Mouse (Mus musculus) T-helper 2 cell (primary cell): ENCODE measurements around the gene Nuf2.

ENCODE experiments used
- in situ Hi-C: fragments of 300-600 bp; cut with MboI, MseI; formaldehyde crosslinking; loops from one replicate; pipeline ENCODE4 v1.15.1; 2025; ENCODE audit warnings: high pct_unique_total_duplicates

Gene Nuf2

DNA sequence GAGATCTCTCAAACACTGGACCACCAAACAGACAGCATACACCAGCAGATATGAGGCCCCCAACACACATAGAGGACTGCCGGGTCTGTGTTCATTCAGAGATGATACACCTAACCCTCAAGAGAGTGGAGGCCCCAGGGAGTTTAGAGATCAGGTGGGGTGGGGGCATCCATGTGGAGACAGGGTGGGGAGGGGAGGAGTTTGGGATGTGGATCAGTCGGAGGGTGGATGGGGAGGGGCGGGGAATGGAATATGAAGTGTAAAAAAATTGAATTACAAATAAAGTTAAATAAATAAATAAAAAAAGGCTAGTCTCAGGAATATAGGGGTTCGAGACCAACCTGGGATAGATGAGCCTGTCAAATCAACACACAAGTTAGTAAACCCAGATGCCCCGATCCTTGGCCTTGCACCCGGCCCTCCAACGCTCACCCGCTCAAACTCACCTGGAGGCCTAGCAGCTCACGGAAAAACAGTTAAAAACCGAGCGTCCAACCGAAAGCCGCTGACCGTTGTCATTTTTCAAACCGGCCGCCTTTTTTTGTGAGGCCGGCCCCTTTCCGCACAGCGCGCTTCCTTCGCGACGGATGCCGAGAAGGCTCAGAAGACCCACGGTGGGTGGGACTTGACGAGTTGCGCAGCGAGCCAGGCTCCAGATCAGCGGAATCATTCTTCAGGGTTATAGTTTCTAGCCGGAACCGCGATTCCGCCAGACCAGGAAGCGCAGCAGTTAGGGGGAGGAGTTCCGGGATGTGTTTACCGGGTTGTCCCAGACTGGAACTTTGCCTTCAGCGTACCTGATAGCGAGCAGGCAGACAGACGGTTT, at the start of gene Nuf2:
Gene Nuf2, minus strand, starts transcription at position 589 of the 826 bp plus-strand sequence.
- in situ Hi-C loops, result loop anchor here (5.0 to 25.0 kb wide), 2 partner anchors 391 to 606 kb away; no protein-coding TSS in a partner anchor

DNA sequence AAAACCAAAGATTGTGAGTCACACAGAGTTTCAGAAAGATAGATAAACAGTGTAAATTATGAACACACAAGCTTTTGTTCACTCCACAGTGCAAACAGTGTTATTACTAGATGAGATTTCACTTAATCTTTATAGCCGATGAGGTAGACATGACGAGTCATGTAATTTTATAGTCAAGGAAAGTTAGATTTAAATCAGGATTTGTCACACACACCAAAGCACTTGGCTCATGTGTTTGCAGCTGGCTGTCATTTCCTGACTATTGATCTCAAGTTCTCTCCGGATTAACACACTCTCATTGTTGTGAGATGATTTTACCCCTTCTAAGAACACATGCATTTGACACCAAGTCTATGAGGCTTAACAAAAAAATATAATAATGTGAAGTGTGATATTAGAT, 48.3 kb upstream of the Nuf2 start:
- in situ Hi-C loops, result no loop called here

DNA sequence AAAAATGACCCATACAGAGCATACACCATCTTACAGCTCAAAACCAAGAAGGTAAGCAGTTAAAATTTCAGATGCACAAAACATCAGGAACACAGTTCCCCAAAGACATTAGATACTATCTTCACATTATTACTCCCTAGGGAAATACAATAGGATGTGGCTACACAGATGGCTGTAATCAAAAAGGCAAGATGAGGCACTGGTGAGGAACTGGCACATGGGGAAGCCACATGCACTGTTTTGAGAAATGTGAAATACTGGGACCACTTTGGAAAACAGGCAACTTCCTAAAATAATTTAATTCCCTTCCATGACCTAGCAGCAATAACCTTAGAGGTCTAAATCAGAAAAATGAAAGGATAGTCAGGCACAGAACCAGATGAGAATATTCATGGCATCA, 42.9 kb upstream of the Nuf2 start:
- in situ Hi-C loops, result no loop called here

DNA sequence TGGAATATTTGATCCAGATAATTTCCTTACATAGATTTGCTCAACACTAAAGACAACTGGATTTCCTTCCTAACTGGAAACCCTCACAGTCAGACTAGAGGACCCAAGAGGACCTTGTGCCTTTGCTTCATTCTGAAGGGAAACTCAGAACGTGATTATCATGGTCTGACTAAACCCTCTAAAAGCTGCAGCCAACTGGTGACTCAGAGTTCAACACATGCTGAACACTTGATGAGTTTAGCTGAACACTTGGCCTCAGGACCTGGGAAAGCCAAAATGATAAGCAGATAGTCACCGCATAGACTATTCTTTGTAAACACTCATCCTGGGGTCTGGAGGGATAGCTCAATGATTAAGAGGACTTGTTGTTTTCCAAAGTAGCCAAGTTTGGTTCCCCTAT, 24.4 kb upstream of the Nuf2 start:
- in situ Hi-C loops, result no loop called here

DNA sequence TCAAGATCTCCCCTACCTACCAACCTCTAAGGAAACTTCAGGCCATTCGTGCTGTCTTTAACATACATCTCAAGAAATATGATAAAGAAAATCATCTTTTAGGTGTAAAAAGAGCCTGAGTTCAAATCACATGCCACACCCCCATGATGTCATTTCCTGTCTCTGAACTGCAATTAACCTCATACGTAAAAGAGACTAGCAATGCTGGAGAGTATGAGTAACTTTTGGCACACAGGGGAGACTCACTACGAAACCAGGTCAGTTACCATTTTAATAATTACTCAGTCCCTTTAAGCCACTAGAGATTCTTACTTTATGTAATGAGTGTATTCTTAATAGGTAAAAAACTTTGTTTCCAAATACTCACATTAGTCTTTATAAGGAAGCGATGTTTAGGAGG, 23.8 kb upstream of the Nuf2 start:
- in situ Hi-C loops, result no loop called here

DNA sequence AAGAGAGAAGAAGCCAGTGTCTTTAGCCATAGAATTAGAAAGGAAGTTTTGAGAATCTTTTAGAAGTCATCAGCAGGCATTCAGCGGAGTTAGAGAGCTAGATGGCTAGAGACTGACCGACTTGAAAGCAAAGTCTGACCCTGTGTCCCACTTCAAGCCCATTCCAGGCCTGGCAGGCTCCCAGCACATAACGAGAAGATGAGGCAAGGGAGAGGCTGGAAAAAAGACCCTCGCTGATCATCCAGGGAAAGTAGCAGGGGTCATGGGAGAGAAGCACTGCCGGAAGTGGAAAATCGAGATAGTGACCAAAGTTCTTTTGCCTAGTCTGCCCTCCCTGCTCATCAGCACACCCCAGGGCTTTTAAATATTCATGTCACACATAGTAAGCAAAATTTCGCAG, 22.2 kb upstream of the Nuf2 start:
- in situ Hi-C loops, result no loop called here

DNA sequence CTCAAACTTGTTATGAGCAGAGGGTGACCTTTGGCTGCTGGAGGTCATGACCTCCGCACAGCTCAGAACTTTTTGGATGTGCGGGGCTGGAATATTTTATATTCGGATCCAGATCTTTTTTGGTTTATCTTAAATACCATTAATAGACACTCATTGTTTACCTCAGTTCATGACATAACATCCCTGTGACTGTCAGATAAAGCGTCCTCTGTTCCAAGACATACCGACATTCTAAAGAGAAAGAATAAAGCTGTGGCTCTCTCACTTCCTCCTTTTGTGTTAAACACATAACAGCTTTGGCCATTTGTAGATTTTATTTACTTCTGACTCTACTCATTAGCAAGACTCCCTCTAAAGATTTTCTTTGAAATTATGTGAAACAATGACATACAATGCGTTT, 9.2 kb upstream of the Nuf2 start:
- in situ Hi-C loops, result loop anchor here (25.0 kb wide), 1 partner anchor 597 kb away; no protein-coding TSS in a partner anchor

DNA sequence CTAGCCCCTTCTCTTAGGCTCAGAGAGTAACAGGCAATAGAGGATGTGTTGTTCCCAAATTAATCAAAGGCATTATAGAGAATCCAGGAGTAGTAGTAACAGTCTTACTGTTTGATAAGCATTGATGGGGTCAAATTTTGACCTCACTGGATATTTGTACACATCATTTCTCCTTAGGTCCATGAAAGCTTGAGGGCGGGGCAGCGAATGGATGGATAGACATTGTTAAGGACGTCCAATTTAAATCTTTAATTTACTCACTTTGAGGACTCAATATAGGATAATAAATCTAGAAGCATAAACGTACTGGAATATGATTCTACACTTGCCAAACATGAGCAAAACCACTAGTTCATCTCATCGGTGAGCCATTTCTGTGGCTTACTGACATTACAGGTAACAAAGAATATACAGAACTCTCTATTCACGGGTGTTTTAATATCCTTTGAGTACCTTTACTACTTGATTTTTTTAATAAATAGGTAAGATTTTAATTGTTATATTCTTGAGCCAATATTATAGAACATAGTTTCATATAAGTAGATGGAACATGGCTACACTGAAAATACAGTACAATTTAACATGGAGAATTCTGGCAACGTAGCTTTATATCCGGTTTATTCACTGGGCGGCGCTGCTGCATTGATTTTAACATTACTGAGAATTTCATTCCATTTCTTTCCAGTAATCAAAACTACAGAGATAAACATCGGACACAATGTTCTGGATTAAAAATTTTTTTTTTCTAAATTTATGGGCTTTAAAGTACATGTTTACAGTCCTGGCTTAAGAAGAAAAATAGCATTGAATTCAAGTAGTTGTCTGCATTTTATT, 655 bp upstream of the Nuf2 start:
- in situ Hi-C loops, result loop anchor here (5.0 to 25.0 kb wide), 2 partner anchors 390 to 605 kb away; no protein-coding TSS in a partner anchor

DNA sequence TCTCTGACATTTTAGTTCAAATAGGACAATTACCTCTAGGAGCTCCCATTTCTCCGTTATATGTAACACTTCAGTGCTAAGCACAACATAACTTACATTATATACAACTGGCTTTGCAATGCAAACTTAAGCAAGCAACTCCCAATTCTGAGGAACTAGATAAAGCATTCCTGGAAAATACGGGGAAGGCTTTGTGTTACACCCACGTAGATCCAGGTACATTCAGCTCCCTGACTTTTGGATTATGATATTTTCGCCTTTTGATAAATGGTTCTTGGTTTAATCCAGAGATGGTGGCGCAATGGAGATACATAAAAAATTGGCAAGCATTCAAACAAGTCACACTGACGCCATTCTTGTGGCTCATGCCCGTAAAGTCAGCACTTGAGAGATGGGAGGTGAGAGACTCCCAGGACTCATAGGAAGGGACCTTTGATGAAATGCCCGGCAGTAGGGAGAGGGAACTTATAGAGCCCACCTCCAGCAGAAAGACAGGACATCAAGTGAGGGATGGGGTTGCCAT, 1.2 kb downstream of the Nuf2 start:
- in situ Hi-C loops, result loop anchor here (5.0 to 25.0 kb wide), 2 partner anchors 392 to 607 kb away; no protein-coding TSS in a partner anchor

DNA sequence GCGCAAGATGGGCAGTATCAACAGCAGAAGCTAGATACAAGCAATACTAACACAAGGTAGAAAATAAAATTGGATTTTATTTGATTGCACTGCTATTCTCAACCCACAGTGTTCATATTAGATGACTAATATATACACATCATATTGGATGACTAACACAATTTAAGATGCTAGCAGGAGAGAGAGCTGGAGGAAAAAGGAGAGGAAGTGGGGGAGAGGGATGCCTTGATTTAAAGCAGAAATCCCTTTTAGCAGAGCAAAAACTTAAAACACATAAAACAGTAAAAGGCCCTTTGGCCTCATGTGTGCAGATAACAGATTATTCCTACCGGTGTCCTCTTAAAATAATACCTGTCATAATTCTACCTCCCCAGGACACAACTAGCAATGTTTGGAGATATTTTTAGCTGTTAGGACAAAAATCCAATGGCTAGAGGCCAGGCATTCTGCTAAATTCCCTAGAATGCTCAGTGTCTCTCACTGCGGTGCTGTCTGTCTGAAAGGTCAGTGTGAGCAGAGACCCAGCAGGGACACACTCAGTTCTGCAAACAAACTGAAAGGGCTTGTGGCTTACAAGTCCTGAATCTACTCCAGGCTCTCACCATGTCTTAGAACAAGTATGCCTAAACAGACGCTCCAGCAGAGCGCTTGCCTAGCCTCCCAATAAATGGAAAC, 5.1 kb downstream of the Nuf2 start:
- in situ Hi-C loops, result loop anchor here (25.0 kb wide), 1 partner anchor 611 kb away; no protein-coding TSS in a partner anchor

DNA sequence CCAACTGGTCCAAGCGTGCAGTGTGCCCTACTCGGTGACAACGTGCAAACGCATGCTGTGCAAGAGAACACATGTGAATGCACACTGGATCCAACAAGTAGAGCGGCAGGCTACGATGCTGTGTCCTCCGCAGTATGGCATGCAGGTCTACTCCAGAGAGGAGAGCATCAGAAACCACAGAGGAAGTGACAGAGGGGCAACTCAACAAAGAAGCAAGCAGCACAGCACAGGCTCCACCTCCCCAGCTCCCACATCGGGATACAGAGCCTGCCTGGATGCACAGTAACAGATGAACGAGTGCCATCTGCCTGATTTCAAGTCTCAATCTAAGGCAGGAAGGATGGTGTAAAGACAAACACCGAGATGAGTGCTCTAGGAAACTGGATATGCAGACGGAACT, 11.9 kb downstream of the Nuf2 start:
- in situ Hi-C loops, result loop anchor here (25.0 kb wide), 1 partner anchor 1068 kb away; the partner anchor contains the start of gene Nos1ap

DNA sequence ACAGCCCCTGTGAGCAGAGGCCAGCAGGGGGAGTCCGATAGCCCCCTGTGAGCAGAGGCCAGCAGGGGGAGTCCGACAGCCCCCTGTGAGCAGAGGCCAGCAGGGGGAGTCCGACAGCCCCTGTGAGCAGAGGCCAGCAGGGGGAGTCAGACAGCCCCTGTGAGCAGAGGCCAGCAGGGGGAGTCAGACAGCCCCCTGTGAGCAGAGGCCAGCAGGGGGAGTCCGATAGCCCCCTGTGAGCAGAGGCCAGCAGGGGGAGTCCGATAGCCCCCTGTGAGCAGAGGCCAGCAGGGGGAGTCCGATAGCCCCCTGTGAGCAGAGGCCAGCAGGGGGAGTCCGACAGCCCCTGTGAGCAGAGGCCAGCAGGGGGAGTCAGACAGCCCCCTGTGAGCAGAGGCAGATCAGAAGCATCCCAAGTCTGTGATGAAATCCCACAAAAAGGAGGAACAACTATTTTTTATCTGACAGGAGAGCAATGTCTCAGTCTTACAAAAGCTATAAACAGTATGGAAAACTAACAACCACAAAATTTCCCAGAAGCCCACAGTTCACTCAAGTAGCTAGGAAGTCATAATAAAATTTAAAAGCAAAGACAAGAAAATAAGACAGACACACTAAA, 13.3 kb downstream of the Nuf2 start:
- in situ Hi-C loops, result loop anchor here (25.0 kb wide), 1 partner anchor 1069 kb away; the partner anchor contains the start of gene Nos1ap

DNA sequence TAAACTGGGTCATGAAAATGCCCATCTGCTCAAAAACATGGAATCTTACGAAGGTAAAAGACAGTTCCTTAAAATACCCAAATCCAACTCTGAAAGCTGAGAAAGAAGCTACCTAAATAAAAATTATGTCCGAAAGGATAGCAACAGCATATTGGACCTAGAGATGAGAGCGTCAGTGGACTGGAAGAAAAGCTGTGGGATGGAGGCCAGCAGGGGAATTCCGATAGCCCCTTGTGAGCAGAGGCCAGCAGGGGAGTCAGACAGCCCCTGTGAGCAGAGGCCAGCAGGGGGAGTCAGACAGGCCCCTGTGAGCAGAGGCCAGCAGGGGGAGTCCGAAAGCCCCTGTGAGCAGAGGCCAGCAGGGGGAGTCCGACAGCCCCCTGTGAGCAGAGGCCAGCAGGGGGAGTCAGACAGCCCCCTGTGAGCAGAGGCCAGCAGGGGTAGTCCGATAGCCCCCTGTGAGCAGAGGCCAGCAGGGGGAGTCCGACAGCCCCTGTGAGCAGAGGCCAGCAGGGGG, 13.8 kb downstream of the Nuf2 start:
- in situ Hi-C loops, result loop anchor here (25.0 kb wide), 1 partner anchor 1070 kb away; the partner anchor contains the start of gene Nos1ap

DNA sequence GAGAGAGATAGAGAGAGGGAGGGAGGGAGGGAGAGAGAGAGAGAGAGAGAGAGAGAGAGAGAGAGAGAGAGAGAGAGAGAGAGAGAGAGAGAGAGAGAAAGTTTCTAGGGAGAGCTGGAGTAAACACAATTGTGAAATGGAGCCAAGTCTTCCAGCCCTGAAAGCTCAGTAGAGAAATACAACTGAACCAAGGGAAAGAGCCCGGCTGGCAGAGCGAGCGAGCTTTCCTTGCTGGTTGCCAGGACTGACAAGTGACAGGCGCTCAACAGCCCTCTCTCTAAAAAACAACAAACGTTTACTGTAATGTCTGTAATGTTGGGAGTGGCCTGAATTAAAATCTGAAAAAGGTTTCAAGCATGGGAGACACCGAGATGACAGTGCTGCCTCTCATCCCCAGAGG, 24.9 kb downstream of the Nuf2 start:
- in situ Hi-C loops, result loop anchor here (25.0 kb wide), 1 partner anchor 1081 kb away; the partner anchor contains the start of gene Nos1ap

DNA sequence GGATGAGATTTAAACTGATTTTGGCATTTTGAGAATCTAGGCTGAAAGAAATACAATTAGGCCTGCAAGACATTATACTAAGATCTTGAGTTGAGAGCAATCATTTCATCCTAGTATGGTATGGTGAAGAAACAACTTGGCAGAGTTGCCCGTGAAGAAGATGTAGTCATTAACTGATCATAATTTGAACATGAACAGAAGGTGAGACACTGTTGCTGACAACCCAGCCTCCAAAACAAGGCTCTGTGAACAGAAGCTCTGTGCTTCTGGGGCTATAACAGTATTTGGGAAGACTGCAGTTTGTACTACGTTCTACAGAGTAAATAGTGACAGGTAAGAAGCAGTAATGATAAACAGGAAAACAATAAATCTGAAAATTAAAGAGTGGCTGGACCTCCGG, 28.4 kb downstream of the Nuf2 start:
- in situ Hi-C loops, result loop anchor here (25.0 kb wide), 1 partner anchor 1084 kb away; the partner anchor contains the start of gene Nos1ap

DNA sequence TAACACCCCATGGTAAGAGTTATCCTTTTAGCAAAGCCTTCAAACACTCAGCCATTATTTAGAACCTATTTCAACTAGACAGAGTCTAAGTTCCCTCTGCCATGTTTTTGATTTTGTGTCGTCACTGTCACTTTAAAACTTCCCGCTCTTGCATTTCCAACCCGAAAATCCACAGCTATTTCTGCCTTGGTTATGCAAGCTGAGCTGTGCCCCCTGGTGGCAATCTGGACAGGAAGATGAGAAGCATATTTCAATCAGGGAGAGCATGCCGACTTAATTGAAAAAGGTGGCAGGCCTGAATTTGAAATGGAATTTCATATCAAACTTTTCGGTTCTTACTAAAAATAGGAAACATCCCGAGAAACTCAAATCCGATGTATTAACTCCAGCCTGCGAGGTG, 35.6 kb downstream of the Nuf2 start:
- in situ Hi-C loops, result no loop called here

DNA sequence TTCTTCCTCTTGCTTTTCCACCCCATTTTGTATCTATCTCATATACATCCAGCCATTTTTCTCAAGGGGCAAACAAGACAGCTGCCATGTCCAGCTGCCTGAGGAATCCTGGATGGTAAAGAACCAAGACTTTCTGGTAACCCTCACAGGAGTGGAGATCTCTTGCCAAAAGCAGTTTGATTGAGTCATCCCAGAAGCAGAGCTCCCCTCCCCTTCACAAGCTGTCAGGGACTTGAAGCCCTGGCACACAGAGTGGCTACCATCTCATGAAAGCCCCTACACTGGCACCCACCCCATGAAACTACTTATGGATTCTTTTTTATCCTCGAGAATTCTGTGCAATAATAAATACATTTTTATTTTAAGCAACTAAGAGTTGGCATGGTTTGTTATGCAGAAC, 39.7 kb downstream of the Nuf2 start:
- in situ Hi-C loops, result no loop called here

DNA sequence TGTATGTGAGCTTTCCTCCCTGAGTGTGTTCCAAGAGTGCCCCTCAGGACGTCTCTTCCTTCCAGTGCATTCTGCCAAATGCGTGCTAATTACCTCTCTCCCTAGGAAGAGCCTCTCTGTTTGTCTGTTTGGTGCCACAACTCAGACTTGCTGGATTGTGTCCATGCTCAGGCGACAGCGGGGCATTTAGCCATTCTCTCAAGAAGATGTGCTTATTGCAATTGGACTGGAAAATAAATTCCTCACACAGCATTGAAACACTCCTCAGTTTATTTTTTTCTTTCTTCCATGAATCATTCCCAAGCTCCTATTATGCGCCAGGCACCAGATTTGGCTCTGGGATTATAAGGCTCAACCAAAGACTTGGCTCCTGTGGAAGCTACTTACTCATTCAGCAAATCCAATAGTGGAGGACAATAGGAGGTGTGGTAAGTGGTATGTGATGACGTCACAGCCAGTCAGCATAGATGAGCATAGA, 45.8 kb downstream of the Nuf2 start:
- in situ Hi-C loops, result no loop called here

DNA sequence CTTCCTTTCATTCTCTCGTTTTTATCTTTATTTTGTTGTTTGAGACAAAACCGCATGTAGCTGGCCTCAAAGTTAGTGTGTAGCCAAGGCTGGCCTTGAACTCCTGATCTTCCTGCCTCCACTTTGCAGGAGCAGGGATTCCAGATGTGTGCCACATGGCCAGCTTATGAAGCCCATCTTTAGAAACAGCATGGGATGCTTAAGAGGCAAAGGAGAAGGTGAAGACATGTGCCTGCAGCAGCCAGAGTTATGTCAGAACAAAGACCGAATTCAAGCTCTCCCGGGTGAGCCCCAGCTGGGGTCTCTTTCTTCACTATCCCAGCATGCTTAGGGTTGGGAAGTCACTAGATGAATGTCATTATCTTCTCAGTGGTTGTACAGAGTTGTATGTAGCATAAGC, 46.7 kb downstream of the Nuf2 start:
- in situ Hi-C loops, result no loop called here

DNA sequence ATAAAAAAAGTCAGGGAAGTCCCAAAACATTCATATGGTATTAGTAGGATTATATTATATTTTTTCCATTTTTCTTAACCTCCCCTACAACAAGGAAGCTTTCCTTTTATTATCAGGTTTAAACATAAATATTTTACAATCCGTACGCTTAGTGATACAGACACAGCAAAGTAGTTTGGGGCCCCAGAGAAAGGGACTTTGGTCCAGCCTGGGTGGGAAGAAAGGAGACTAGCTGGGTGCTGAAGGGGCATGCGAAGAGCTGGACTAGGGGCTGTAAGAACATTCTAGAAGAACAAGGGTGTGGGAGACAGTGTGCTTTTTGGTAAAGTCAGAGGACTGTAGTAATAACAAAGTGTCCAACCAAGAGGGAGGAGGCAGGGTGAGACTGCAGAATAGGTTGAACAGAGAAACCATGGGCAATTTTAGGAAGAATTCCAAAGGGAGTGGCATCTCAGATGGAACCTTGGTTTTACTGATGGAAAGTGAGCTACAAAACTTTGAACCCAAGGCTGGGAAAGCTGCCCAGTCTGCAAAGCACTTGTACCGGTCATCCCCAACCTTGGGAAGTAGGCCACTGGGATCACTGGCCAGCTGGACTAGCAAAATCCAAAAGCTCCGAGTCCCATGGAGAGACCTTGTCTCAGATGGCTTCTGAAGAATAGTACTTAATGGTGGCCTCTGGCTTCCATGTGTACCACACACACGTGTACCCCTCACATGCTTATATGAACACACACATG, 48.5 kb downstream of the Nuf2 start:
- in situ Hi-C loops, result no loop called here
